Mouse (Mus musculus) layer of hippocampus, adult 2 months (tissue): ENCODE measurements around the gene Ybx2. TPM values are rescaled to one million over a fixed set of nuclear protein-coding genes. Genes with fewer than 3 reads are reported as not detected.
A peak's percentile ranks its signal among the peaks of the same experiment; 100 is the strongest.

Source experiments
- DNase-seq, 2 experiments: peaks; one replicate each; pipeline ENCODE4 v3.0.0; 2022; ENCODE audit warnings: low spot score in 2 of 2
- H3K27ac ChIP-seq: fragments of 200-600 bp; 2 replicates; pipeline ENCODE4 v1.8.1; 2022
- H3K4me3 ChIP-seq: fragments of 200-600 bp; 2 replicates; pipeline ENCODE4 v1.8.1; 2022; ENCODE audit warnings: mild to moderate bottlenecking
- CTCF ChIP-seq: fragments of 200-600 bp; conservative IDR thresholded peaks from 2 replicates; pipeline ENCODE4 v1.8.1; 2022; ENCODE audit warnings: antibody characterized with exemption, mild to moderate bottlenecking, moderate library complexity
- long read RNA-seq, 2 experiments: library from polyadenylated mRNA; stranded (forward); transcript quantifications; one replicate each; pipeline ENCODE4 v2.0.0; 2021; ENCODE audit warnings: borderline mapping rate in 2 of 2
- total RNA-seq, 2 experiments: library from RNA; stranded (reverse); gene quantifications; 2 replicates each; pipeline ENCODE4 v1.2.3; 2021

Ybx2 gene
- 10 to 100 TPM; 12.4 to 14.5 TPM for total RNA-seq
- long read RNA-seq, experiment 1, partial matches to known transcripts, result 1 of 4 reads
- long read RNA-seq, experiment 1, other reads (novel, unspliced or antisense), result 3 of 4 reads
- long read RNA-seq, experiment 2, partial matches to known transcripts, result 1 of 4 reads
- long read RNA-seq, experiment 2, other reads (novel, unspliced or antisense), result 2 of 4 reads

DNA sequence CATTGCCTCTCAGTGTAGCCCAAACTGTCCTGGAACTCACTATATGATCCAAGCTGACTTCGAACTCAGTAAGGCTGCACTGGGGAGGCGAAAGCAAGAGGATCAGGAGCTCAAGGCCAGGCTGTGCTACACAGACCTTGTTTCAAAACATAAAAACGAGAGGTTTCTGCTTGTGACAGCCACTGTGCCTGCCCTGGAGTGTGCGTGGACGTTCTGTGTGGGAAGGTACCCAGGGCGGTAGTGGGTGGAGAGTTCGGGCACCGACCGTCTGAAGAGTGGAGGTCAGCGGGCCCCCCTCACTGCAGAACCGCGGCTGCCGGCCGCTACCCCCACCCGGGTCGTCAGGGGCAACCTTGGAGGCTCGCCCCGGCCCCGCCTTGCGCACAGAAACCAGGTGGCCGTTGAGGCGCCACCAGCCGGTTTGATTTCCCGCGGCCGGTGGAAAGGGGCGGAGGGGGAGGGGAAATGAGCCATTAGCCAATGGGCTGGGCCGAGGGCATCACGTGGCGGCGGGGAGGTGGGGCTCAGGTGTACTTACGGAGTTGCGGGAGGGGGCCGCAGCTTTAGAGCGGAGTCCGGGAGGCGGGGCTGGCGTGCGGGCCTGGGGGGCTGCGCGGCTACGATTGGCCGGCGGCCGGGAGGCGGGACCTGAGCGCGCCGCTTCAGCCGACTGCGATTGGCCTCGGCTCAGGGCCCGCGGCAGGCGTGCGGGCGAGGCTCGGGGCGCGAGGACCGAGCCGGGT is at the start of gene Ybx2:
TSS of gene Ybx2 (plus strand) at position 660 of the 743 bp plus-strand sequence.
- peak; percentile 85 to 88 for DNase-seq
- peak within 1 kb of the TSS; percentile 51 for H3K4me3 ChIP-seq
- H3K27ac ChIP-seq, result no peak within 1 kb of the TSS
- TF ChIP-seq CTCF, result no peak

DNA sequence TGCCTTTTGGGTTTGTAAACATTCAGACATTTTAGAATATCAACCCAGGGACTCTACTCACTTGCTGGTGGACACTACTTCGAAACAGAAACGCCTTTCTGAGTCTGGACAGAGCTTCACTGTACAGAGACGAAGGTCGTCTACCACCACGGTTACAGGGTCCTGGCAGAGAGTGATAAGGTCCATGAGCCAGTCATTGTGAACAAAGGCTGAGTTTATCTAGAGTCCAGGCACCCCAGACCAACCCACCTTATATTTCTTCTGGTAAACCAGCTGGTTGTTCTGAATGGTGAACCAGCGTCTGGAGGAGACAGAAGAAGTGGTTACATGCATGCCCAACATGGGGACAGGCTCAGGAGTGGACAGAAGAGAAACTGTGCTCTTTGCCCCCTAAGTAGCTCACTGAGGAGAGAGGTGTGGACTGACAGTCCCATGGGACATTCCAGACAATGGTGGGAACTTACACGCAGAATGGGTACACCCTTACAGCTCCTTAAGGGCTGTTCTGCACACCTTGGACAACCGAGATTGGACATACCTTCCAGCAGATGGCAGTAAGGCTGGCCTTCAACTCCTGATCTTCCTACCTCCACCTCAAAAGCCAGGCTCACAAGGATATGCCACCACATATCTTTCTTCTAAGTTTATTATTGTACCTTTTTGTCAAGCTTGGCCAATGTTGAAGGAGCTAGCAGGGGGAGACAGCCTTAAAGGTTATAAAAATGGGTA is 48.5 kb upstream of the Ybx2 start:
- Histone ChIP-seq H3K27ac (no peak overlapping the region), H3K4me3 (no peak overlapping the region)
- TF ChIP-seq CTCF, result peak; percentile 40
- DNase-seq, result no peak

DNA sequence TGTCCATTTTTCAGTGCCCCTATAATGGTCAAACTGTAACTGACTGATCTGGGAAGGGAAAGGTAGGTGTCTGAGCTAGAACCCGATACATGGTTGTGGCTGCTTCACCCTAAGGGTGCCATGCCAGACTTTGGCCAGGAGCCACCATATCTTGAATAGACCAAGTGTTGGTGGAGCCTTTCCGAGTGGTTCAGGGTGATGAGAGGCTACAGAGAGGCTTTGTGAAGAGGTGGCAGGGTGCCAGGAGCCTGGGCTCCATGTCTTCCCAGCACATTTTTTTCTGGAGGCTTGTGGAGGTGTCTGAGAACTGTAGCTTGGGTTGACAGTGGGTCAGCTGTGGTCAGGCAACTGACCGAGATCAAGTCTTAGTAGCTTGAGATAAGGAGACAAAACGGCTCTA is 44.1 kb upstream of the Ybx2 start:
- Histone ChIP-seq H3K4me3 (no peak overlapping the region), H3K27ac (no peak overlapping the region)
- TF ChIP-seq CTCF, result no peak
- no peak for DNase-seq

DNA sequence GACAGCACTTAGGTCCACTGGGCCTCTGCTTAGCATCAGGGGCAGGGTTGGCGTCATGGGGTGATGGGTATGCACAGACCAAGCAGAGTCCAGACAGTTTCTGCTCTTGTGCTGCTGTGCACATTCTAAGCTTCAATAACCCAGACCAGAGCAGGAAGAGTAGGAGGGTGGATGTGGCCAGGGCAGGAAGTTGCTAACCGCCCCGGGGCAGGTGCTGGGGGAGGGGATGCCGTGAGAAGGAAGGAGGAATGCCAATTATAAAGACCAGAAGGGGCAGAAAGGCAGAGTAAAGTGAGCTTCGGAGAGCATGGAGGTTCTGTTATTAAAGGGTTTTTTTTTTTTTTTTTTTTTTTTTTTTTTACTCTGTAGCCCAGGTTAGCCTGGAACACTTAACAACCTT is 40.9 kb upstream of the Ybx2 start:
- no peak for DNase-seq
- H3K27ac ChIP-seq, result no peak overlapping the region
- TF ChIP-seq CTCF, result no peak
- H3K4me3 ChIP-seq, result no peak overlapping the region

DNA sequence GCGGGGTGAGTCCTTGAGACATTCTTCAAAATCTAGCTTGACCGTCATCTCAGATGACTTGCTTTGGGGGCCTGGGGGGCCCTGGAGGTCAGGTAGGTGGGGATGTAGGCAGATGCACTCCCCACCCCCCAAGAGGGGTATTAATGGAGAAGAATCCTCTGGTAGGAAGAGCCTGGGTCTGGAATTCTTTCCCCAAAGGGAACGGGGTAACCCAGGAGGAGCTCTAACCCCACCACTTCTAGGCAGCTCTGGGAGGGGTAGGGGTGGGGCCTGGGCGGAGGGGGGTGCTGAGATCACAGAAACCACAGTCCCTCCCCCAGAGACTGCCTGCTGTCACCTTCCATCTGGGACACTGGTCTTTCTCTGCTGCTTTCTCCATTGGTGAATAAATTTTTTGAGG is 40.3 kb upstream of the Ybx2 start, which contains the start of gene Acap1:
TSS of gene Acap1 (minus strand) at position 249 of the 400 bp plus-strand sequence.
- DNase-seq, result no peak
- Histone ChIP-seq H3K4me3 (no peak within 1 kb of the TSS), H3K27ac (no peak within 1 kb of the TSS)
- no peak for TF ChIP-seq CTCF

DNA sequence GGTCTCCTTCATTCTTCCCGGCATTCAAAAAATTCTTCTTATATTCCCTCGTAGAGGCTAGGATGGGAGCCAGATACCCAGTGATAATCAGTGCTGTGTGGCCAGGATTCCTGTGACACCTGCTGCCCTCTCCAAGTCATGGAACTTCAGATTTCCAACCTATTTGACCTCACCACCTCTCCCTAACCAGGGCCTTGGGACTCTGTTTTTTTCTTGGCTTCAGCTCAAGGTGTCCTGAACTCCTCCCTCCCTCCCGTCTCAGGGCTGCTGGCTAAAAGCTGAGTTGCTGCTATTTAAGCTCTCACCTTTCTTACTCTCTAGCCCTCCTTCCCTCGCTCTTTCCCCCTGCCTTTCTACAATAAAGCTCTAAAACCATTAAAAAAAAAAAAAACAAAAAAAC is 35.7 kb upstream of the Ybx2 start:
- no peak overlapping the region for H3K4me3 ChIP-seq
- no peak for TF ChIP-seq CTCF
- DNase-seq, result no peak
- no peak overlapping the region for H3K27ac ChIP-seq

DNA sequence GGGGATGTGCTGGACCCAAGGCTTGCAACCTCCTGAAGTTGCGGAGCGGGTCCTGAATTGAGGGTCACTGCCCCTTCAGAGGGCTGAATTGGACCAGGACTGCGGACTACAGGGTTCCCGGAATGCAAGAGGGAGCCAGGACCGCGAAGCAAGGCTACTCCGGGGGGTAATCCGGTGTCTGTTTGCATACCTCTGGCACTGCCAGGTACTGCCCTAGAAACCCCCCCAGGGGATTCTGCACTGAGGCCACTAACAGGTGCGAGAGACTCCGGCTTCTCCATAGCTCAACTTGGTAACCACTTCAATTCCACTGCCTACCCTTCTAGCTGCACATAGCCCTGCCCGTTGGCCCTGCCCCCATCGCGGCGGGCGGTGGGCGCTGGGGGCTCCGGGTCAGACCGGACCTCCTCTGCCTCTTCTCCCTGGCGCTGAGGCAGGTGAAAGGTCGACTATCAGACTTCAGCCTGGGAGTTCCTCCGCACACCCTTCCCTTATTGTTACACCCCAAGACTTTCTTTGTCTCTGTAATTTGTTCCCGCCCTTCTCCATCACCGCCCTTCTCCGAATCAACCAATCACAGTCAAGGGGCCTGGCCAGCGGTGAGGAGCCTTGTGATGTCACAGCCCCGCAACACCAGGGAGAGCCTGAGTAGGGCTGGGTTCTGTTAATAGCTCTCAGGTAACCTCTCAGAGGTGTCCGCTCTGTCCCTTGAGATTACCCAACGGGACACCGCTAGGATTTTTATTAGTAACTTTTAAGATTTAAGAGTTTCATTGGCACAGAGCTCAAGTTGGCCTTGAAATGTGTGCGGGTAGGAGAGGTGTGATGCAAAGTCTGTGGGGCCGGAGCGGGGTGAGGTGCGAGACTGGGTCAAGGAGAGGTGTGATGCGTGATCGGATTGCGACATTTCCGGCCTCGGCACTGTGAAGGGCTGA is 34.9 kb upstream of the Ybx2 start, which contains the start of the genes 2810408A11Rik and Neurl4:
TSS of gene 2810408A11Rik (minus strand) at position 517 of the 935 bp plus-strand sequence.
TSS of gene Neurl4 (plus strand) at position 602 of the 935 bp plus-strand sequence.
- peak within 1 kb of the TSS; percentile 94 for H3K27ac ChIP-seq
- DNase-seq, result peak; percentile 88 to 92
- peak within 1 kb of the TSS; percentile 72 for H3K4me3 ChIP-seq
- no peak for TF ChIP-seq CTCF

DNA sequence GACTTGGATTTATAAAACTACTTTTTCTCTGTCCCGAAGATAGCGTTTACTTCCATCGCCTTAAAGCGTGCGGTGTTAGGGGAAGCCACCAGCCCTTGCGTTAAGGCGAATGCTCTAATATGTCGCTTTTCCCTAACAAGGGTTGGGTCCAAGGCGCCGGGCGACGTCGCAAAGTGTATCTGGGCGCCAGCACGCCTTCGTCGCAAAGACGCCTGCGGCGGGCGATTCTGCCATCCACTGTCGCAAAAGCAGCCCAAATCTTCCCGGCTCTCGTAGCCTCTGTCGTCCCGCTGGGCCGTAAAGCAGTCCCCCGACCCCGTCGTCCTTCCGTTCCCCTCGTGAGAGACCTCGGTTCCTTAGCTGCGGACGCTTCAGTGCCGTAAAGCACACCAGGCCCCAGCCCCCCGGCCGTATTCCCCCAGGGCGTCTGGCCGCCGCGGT is 34.2 kb upstream of the Ybx2 start:
- no peak for TF ChIP-seq CTCF
- H3K27ac ChIP-seq, result peak overlapping the region; percentile 94
- peak; percentile 95 to 98 for DNase-seq
- H3K4me3 ChIP-seq, result peak overlapping the region; percentile 72

DNA sequence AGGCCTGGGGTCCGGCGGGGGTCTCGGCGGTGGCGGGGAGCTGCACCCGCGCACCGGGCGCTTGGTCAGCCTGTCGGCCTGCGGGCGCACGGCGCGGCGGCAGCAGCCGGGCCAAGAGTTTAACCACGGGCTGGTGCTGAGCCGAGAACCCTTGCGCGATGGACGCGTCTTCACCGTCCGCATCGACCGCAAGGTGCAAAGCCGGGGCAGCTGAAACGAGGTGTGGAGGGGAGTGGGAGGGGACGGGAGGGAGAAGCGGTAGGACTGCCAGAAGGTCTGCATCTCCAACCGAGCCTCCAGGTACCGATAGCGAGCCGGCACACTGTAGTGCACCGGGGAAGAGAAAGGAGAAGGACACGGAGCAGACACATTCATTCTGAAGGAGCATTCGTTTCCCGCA is 33.6 kb upstream of the Ybx2 start:
- Histone ChIP-seq H3K27ac (peak overlapping the region; percentile 94), H3K4me3 (peak overlapping the region; percentile 72)
- DNase-seq, result no peak
- no peak for TF ChIP-seq CTCF

DNA sequence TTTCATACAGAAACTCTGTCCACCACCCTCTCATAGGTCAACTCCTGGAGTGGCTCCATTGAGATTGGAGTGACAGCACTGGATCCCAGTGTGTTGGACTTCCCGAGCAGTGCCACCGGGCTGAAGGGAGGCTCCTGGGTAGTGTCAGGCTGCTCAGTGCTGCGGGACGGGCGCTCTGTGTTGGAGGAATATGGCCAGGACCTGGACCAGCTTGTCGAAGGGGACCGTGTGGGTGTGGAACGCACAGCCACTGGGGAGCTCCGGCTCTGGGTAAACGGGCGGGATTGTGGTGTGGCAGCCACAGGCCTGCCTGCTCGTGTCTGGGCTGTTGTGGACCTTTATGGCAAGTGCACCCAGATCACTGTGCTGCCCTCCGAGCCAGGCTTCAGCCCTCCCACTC is 32.6 kb upstream of the Ybx2 start:
- no peak overlapping the region for H3K27ac ChIP-seq
- TF ChIP-seq CTCF, result no peak
- no peak for DNase-seq
- peak overlapping the region; percentile 72; the same call in 1 of the 2 replicates for H3K4me3 ChIP-seq

DNA sequence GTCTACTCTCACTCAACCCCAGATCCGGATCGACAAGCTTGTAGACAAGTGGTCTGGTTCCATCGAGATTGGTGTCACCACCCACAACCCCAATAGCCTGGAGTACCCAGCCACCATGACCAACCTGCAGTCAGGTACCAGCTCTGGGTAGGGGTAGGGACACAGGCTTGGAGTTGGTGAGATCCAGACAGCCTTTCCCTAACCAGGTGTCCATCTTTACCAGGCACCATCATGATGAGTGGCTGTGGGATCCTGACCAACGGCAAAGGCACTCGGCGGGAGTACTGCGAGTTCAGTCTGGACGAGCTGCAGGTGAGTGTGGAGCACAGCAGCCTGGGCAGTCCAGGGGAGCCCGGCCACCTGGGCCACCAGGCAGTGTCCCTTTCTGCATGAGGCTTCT is 31.3 kb upstream of the Ybx2 start:
- no peak for DNase-seq
- Histone ChIP-seq H3K27ac (no peak overlapping the region), H3K4me3 (no peak overlapping the region)
- no peak for TF ChIP-seq CTCF

DNA sequence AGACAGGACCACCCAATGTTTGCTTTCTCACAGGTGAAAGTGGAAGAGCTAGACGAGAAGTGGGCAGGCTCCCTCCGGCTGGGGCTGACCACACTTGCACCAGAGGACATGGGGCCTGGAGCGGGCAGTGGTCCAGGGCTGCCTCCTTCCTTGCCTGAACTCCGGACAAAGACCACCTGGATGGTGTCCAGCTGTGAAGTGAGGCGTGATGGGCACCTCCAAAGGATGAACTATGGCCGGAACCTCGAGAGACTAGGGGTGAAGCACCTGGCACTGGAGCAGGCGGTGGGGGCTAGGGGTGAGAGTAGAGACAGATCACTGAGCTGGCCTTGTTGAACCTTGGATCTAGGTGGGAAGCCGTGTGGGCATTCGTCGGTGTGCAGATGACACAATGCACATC is 27.0 kb upstream of the Ybx2 start:
- Histone ChIP-seq H3K4me3 (no peak overlapping the region), H3K27ac (no peak overlapping the region)
- no peak for DNase-seq
- no peak for TF ChIP-seq CTCF
